Mouse (Mus musculus): Measurements from ENCODE around the gene Oscp1.

GRCm38 (mm10) chr4:126141021-126141420, 82.7 kb downstream of the Oscp1 start:
- TF ChIP-seq CTCF (IDR thresholded peaks at IDR 0.05; ENCODE audit: low read depth, low read length) (no peak), POLR2A (IDR thresholded peaks at IDR 0.05; ENCODE audit: extremely low read depth, insufficient read depth, low read length) (no peak)

All from liver, adult 2 months (tissue).